Mouse (Mus musculus): ENCODE data around the gene Ssh1.

DNA sequence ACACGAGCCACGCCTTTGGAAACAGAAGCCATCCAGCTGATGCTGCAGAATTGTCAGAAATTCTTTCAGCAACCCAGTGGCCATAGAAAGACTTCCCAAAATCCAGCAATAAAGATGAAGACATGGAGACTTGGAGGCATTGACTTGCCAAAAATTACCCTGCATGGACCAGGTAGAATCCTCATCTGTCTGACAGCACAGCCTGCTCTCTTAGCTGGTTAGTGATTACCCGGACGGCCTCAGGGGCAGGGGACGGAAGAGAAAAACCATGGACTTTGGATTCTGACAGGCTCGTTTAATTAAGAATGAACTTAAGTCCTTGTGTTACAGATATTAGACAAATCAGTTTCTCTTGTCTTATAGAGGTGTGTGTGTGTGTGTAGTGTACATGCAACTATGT lies 83.0 kb downstream of the Ssh1 start:
- TF ChIP-seq EP300 (IDR thresholded peaks at IDR 0.05; ENCODE audit: low read depth), result no peak
- TF ChIP-seq CTCF (IDR thresholded peaks at IDR 0.05; ENCODE audit: low read depth), result no peak
